Mouse (Mus musculus) testis, adult 2 months (tissue): ENCODE data around the gene Pde8a. TPM values are rescaled to one million over a fixed set of nuclear protein-coding genes. Genes with fewer than 3 reads are reported as not detected.
"Not testable (repeated sequence)": the region's sequence is repeated elsewhere in the genome, so short reads cannot be mapped to it uniquely, and the experiment has no call there.

Source experiments
- H3K27ac ChIP-seq: fragments of 200-500 bp; 2 replicates; pipeline ENCODE4 v1.5.1; 2012; ENCODE audit warnings: low read depth, low read length; ENCODE audit not compliant: control insufficient read depth, insufficient read depth
- H3K27me3 ChIP-seq: fragments of 200-500 bp; 2 replicates; pipeline ENCODE4 v1.6.1; 2012; ENCODE audit warnings: mild to moderate bottlenecking, low read length, moderate library complexity; ENCODE audit not compliant: control insufficient read depth, insufficient read depth
- H3K36me3 ChIP-seq: fragments of 200-500 bp; 2 replicates; pipeline ENCODE4 v1.6.1; 2012; ENCODE audit warnings: mild to moderate bottlenecking, low read length; ENCODE audit not compliant: control insufficient read depth, insufficient read depth
- H3K4me1 ChIP-seq: fragments of 200-500 bp; 2 replicates; pipeline ENCODE4 v1.6.1; 2012; ENCODE audit warnings: low read length; ENCODE audit not compliant: control insufficient read depth, insufficient read depth
- H3K4me3 ChIP-seq: fragments of 200-500 bp; 2 replicates; pipeline ENCODE4 v1.5.1; 2012; ENCODE audit warnings: low read depth, mild to moderate bottlenecking, low read length, moderate library complexity, mixed read lengths; ENCODE audit not compliant: control insufficient read depth
- CTCF ChIP-seq: fragments of 200-500 bp; IDR thresholded peaks from 2 replicates; pipeline ENCODE4 v1.5.1; 2012; ENCODE audit warnings: low read depth, mild to moderate bottlenecking, inconsistent platforms, low read length, moderate library complexity; ENCODE audit not compliant: control insufficient read depth, insufficient read depth, insufficient replicate concordance
- POLR2A ChIP-seq: fragments of 200-500 bp; IDR thresholded peaks from 2 replicates; pipeline ENCODE4 v1.6.1; 2012; ENCODE audit warnings: low read depth, mild to moderate bottlenecking, inconsistent platforms, low read length, moderate library complexity; ENCODE audit not compliant: control insufficient read depth
- polyA plus RNA-seq: library from polyadenylated mRNA; depleted of rRNA; stranded (reverse); fragments of >200 nt; gene quantifications from 2 replicates; pipeline ENCODE4 v1.2.3, GENCODE M21; 2012

The Pde8a gene
- polyA plus RNA-seq, 1 experiment = 101 TPM

- TF ChIP-seq CTCF (no peak), POLR2A (no peak)
- Histone ChIP-seq H3K27ac (no peak overlapping the region), H3K36me3 (no peaks in the 10 kb centered on the region), H3K4me3 (no peak overlapping the region), H3K4me1 (no peaks in the 10 kb centered on the region), H3K27me3 (no peaks in the 10 kb centered on the region)
These were observed 16.6 kb upstream of the Pde8a start for GRCm38 (mm10) chr7:81196796-81197195.

GRCm38 (mm10) chr7:81198538-81198937 lies 14.9 kb upstream of the Pde8a start:
- no peaks in the 10 kb centered on the region for H3K36me3 ChIP-seq
- no peaks in the 10 kb centered on the region for H3K27me3 ChIP-seq
- H3K4me1 ChIP-seq = no peaks in the 10 kb centered on the region
- TF ChIP-seq CTCF = no peak
- no peak for TF ChIP-seq POLR2A
- H3K27ac ChIP-seq = no peak overlapping the region
- no peak overlapping the region for H3K4me3 ChIP-seq

DNA sequence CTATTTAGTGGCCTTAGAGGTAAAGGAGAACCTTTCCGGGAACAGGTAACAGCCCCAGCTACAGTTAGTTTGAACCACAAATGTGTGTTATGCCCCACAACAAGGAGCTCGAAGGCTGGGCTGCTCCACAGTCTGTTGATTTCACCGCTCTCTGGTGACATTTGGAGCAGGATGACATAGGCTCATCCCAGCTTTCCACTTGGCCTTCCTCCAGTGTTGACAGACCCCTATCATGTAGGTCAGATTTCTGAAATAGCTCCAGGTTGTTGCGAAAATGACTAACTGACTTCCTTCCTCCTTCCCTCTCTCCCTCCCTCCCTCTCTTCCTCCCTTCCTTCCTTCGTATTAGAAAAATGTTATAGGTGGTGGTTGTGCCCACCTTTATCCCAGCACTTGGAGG lies 14.3 kb upstream of the Pde8a start:
- H3K4me3 ChIP-seq = no peak overlapping the region
- H3K36me3 ChIP-seq = no peaks in the 10 kb centered on the region
- TF ChIP-seq CTCF = no peak
- TF ChIP-seq POLR2A = no peak
- H3K27ac ChIP-seq = no peak overlapping the region
- H3K27me3 ChIP-seq = no peaks in the 10 kb centered on the region
- no peaks in the 10 kb centered on the region for H3K4me1 ChIP-seq

DNA sequence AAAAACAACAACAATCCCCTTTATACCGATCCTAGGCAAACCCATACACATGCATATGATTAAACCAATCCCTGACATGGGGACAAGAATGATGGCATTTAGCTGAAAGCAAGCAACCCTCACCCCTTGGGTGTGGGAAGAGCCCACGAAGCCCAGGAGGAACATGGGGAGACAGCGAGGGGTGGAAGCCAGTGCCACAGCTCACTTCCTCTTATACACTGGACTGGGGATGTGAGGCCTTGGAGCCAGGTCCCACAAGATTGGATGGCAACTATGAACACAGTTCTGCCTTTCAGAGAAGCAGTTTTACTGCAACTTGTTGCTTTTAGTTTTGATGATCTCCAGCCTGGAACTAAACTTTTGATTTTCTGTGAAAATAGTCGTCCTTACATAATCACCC lies 13.6 kb upstream of the Pde8a start:
- H3K27ac ChIP-seq = no peak overlapping the region
- H3K27me3 ChIP-seq = no peaks in the 10 kb centered on the region
- no peak for TF ChIP-seq CTCF
- TF ChIP-seq POLR2A = no peak
- H3K4me3 ChIP-seq = no peak overlapping the region
- H3K4me1 ChIP-seq = no peaks in the 10 kb centered on the region
- no peaks in the 10 kb centered on the region for H3K36me3 ChIP-seq

DNA sequence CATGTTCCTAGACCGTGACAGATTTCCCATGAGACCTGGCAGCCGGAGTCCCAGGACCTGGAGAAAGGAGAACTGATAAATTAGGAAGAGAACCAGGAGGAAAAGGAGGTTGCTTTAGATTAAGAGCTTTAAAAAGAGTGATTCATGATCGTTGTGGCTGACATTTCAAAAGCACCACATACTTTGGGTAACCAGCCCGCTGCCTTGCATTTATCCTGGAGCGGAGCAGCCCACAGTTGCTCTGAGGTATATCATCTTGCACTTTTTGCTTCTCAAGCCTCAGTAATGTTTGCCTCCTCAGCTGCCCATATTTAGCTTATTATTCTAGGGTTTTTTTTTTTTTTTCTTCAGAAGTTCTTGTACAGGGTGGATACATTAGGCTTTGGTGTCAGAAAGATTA lies 11.0 kb upstream of the Pde8a start:
- Histone ChIP-seq H3K4me1 (no peaks in the 10 kb centered on the region), H3K27ac (no peak overlapping the region), H3K4me3 (no peak overlapping the region), H3K36me3 (no peaks in the 10 kb centered on the region), H3K27me3 (no peaks in the 10 kb centered on the region)
- TF ChIP-seq POLR2A (no peak), CTCF (no peak)

- not testable (repeated sequence) for H3K4me1 ChIP-seq, H3K36me3 ChIP-seq, H3K27ac ChIP-seq, H3K27me3 ChIP-seq, H3K4me3 ChIP-seq
These were observed 9.8 kb upstream of the Pde8a start for GRCm38 (mm10) chr7:81203576-81203975.

DNA sequence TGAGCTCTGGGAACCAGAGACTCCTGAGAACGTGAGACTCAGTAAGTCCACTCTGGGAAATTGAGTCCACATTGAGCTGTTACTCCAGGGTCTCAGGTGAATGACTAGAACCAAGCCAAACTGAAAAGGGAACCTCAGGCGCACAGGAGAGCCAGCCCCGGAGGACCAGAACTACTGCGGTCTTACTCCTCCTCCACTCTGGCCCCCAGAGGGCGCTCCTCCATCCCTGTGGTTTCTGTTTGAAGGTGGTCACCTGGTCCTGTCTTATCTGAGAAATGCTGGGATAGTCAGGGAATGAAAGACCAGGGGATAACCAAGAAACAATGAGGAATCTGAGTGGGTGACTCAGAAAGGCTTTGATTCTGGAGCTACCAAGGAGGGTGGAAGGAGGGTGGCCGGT lies 4.5 kb upstream of the Pde8a start:
- no peak overlapping the region for H3K27ac ChIP-seq
- H3K4me3 ChIP-seq = no peak overlapping the region
- TF ChIP-seq POLR2A = no peak
- TF ChIP-seq CTCF = peak; percentile 54; the same call in 1 of the 2 replicates
- no peaks in the 10 kb centered on the region for H3K36me3 ChIP-seq
- peaks cover 13% of the 10 kb centered on the region for H3K4me1 ChIP-seq
- no peaks in the 10 kb centered on the region for H3K27me3 ChIP-seq

GRCm38 (mm10) chr7:81209979-81210685 lies 3.3 kb upstream of the Pde8a start:
- Histone ChIP-seq H3K36me3 (no peaks in the 10 kb centered on the region), H3K27me3 (no peaks in the 10 kb centered on the region), H3K4me3 (no peak overlapping the region), H3K4me1 (peaks cover 15% of the 10 kb centered on the region), H3K27ac (no peak overlapping the region)
- no peak for TF ChIP-seq CTCF
